Mouse (Mus musculus): ENCODE measurements around the gene Nrg3.

GRCm38 (mm10) chr14:39049021-39049420 lies 423.9 kb downstream of the Nrg3 start:
- no peak for TF ChIP-seq CTCF (IDR thresholded peaks at IDR 0.05; ENCODE audit: extremely low read depth, insufficient read depth, insufficient read length, insufficient replicate concordance)
- TF ChIP-seq POLR2A (IDR thresholded peaks at IDR 0.05; ENCODE audit: low read depth, low read length), result no peak

Measured in spleen, adult 2 months (tissue).